Mouse (Mus musculus) ES-E14 (cell line): ENCODE measurements around the gene Riok1. TPM values are rescaled to one million over a fixed set of nuclear protein-coding genes. Genes with fewer than 3 reads are reported as not detected.

Source experiments
- DNase-seq: peaks from one replicate; pipeline ENCODE4 v3.0.0-alpha.2; 2013; ENCODE audit warnings: low read depth, low spot score
- H3K27ac ChIP-seq: 2 replicates; pipeline ENCODE4 v1.5.1; 2012; ENCODE audit warnings: low read depth, mild to moderate bottlenecking, low read length, moderate library complexity, mixed read lengths; ENCODE audit not compliant: poor library complexity, insufficient read depth, severe bottlenecking
- H3K36me3 ChIP-seq: 2 replicates; pipeline ENCODE4 v1.6.1; 2012; ENCODE audit warnings: mild to moderate bottlenecking, low read length, moderate library complexity, mixed read lengths; ENCODE audit not compliant: control insufficient read depth, poor library complexity, insufficient read depth, severe bottlenecking
- H3K4me1 ChIP-seq, 2 experiments: fragments of 150-350 bp in 1 of 2; sonication (generic) in 1 of 2; 2 replicates each; pipeline ENCODE4 v1.6.1; 2012; ENCODE audit warnings: low read length in 2 of 2, mild to moderate bottlenecking in 1 of 2, mixed read lengths in 1 of 2; ENCODE audit not compliant: control insufficient read depth in 2 of 2, insufficient read depth in 2 of 2, poor library complexity in 1 of 2
- H3K4me3 ChIP-seq, 2 experiments: fragments of 150-350 bp in 1 of 2; sonication (generic) in 1 of 2; 2 replicates each; pipeline ENCODE4 v1.5.1; 2012; ENCODE audit warnings: low read length in 2 of 2, low read depth in 1 of 2, mild to moderate bottlenecking in 1 of 2, mixed read lengths in 1 of 2; ENCODE audit not compliant: insufficient read depth in 1 of 2, poor library complexity in 1 of 2, severe bottlenecking in 1 of 2
- H3K9ac ChIP-seq: 2 replicates; pipeline ENCODE4 v1.6.1; 2012; ENCODE audit warnings: low read depth, mild to moderate bottlenecking, low read length, mixed read lengths; ENCODE audit not compliant: poor library complexity, insufficient read depth, severe bottlenecking
- H3K9me3 ChIP-seq: fragments of 150-350 bp; sonication (generic); 2 replicates; pipeline ENCODE4 v1.6.1; 2012; ENCODE audit warnings: low read depth, mild to moderate bottlenecking, low read length; ENCODE audit not compliant: control insufficient read depth, insufficient read depth
- CHD2 ChIP-seq: IDR thresholded peaks from 2 replicates; pipeline ENCODE4 v1.6.1; 2014; ENCODE audit warnings: mild to moderate bottlenecking, low read depth, low read length, inconsistent platforms
- HCFC1 ChIP-seq: IDR thresholded peaks from 2 replicates; pipeline ENCODE4 v1.6.1; 2012; ENCODE audit warnings: low read length, inconsistent platforms, borderline replicate concordance; ENCODE audit not compliant: insufficient read depth
- MAFK ChIP-seq: IDR thresholded peaks from 2 replicates; pipeline ENCODE4 v1.6.1; 2014; ENCODE audit warnings: mild to moderate bottlenecking, low read depth, low read length, inconsistent platforms; ENCODE audit not compliant: insufficient read depth
- ZC3H11A ChIP-seq: IDR thresholded peaks from 2 replicates; pipeline ENCODE4 v1.6.1; 2012; ENCODE audit warnings: low read depth, mild to moderate bottlenecking, inconsistent platforms, low read length, borderline replicate concordance
- ZNF384 ChIP-seq: IDR thresholded peaks from 2 replicates; pipeline ENCODE4 v1.6.1; 2012; ENCODE audit warnings: low read depth, low read length, inconsistent platforms
- in situ Hi-C, 2 experiments: fragments of 600-800 bp; cut with MboI; formaldehyde crosslinking; loops; one replicate each; pipeline ENCODE4 v1.15.1; 2025; ENCODE audit warnings: low sequenced_read_pairs in 2 of 2, inconsistent platforms in 1 of 2; ENCODE audit not compliant: unreplicated experiment in 2 of 2
- total RNA-seq: library from RNA; depleted of rRNA; stranded (reverse); fragments of 300-350 nt; gene quantifications from 2 replicates; pipeline ENCODE4 v1.2.3, GENCODE M21; 2012

Gene Riok1
- total RNA-seq, 1 experiment = 40.4 TPM

- Histone ChIP-seq H3K36me3 (no peaks in the 10 kb centered on the region), H3K9ac (no peak overlapping the region), H3K27ac (0 out of 2 replicates have a peak overlapping the region, but pooled peaks have one; percentile 12), H3K4me3 (no peak overlapping the region), H3K9me3 (no peaks in the 10 kb centered on the region), H3K4me1 (no peaks in the 10 kb centered on the region)
- DNase-seq = no peak
- TF ChIP-seq ZNF384 (no peak), MAFK (no peak), HCFC1 (no peak), ZC3H11A (no peak), CHD2 (no peak)
- in situ Hi-C loops = no loop called here
These were observed 51.2 kb downstream of the Riok1 start for GRCm38 (mm10) chr13:38088008-38088407.

- H3K36me3 ChIP-seq = no peaks in the 10 kb centered on the region
- no peak for TF ChIP-seq ZNF384
- no peak for TF ChIP-seq MAFK
- TF ChIP-seq ZC3H11A = no peak
- TF ChIP-seq HCFC1 = no peak
- TF ChIP-seq CHD2 = no peak
- no peak overlapping the region for H3K9ac ChIP-seq
- H3K4me1 ChIP-seq = no peaks in the 10 kb centered on the region
- H3K4me3 ChIP-seq = no peak overlapping the region
- no peak for DNase-seq
- H3K27ac ChIP-seq = no peak overlapping the region
- H3K9me3 ChIP-seq = no peaks in the 10 kb centered on the region
- in situ Hi-C loops = no loop called here
These were observed 52.7 kb downstream of the Riok1 start for GRCm38 (mm10) chr13:38089449-38089848.

- no peak overlapping the region for H3K9ac ChIP-seq
- no peaks in the 10 kb centered on the region for H3K9me3 ChIP-seq
- in situ Hi-C loops = no loop called here
- H3K4me3 ChIP-seq = no peak overlapping the region
- DNase-seq = no peak
- TF ChIP-seq ZC3H11A (no peak), HCFC1 (no peak), CHD2 (no peak), MAFK (no peak), ZNF384 (no peak)
- no peaks in the 10 kb centered on the region for H3K36me3 ChIP-seq
- H3K4me1 ChIP-seq = no peaks in the 10 kb centered on the region
- H3K27ac ChIP-seq = no peak overlapping the region
These were observed 53.1 kb downstream of the Riok1 start for GRCm38 (mm10) chr13:38089871-38090270.

GRCm38 (mm10) chr13:38096207-38096606 lies 59.4 kb downstream of the Riok1 start:
- TF ChIP-seq ZC3H11A (no peak), ZNF384 (no peak), MAFK (no peak), CHD2 (no peak), HCFC1 (no peak)
- in situ Hi-C loops = no loop called here
- no peak overlapping the region for H3K4me3 ChIP-seq

GRCm38 (mm10) chr13:38103406-38103805 lies 66.6 kb downstream of the Riok1 start:
- no peak for TF ChIP-seq ZNF384
- TF ChIP-seq MAFK = no peak
- TF ChIP-seq HCFC1 = no peak
- TF ChIP-seq ZC3H11A = no peak
- no peak for TF ChIP-seq CHD2
- Histone ChIP-seq H3K27ac (no peak overlapping the region), H3K4me3 (no peak overlapping the region), H3K4me1 (peaks cover 16 to 23% of the 10 kb centered on the region in 2 experiments), H3K9me3 (no peaks in the 10 kb centered on the region), H3K36me3 (no peaks in the 10 kb centered on the region), H3K9ac (no peak overlapping the region)
- no peak for DNase-seq
- in situ Hi-C loops = no loop called here

More at GRCm38 (mm10) chr13:38096207-38096606, 59.4 kb downstream of the Riok1 start:
- H3K9me3 ChIP-seq = no peaks in the 10 kb centered on the region
- H3K27ac ChIP-seq = no peak overlapping the region
- no peak overlapping the region for H3K9ac ChIP-seq
- no peaks in the 10 kb centered on the region for H3K4me1 ChIP-seq
- H3K36me3 ChIP-seq = no peaks in the 10 kb centered on the region
- DNase-seq = no peak
